In the genomic region with DNA sequence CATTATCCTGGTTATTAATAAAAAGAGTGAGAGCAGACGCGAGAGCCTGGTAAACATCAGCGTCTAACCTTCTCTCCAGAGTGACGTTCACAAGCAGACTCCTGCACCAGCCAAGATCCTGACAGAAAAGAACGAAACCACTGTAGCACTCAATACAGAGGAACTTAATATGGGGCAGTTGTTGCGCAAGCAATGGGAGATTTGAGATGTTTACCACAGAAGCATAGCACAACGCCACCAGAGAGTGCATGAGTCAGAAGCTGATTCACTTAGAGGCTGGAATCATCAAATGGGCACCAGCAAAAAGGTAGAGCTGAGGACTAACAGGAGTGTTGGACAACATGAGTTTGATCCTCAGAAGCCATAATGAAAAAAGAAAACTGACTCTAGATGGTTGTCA, we compare ENCODE assay signal across 17 mouse cellular contexts.
A peak's percentile ranks its signal among the peaks of the same experiment; 100 is the strongest.
DNase-seq lines count a peak whose midpoint lies in the region; ATAC-seq lines count a peak whose summit lies in the region.
"Had no signal": no experiment of that assay in that cellular context is flagged by ENCODE, and none has a peak within 500 bp of the region (broad histone marks: within the 10 kb centered on the region; RNA-seq: fewer than 3 reads in every experiment).

No protein-coding gene starts in this region.

- ATAC-seq in heart, embryonic 12.5 days (ENCODE audit: insufficient number of reproducible peaks, low FRiP score) = no peak
- peak; percentile 90 for ATAC-seq in granulocyte monocyte progenitor cell, adult 5-6 weeks (replicated peaks; ENCODE audit: poor library complexity, severe bottlenecking)
- ATAC-seq: forebrain, embryonic 13.5 days; hindbrain, postnatal 0 days; liver, postnatal 0 days had no signal

- 85% methylated on average over 7 of the region's 7 CpGs for WGBS in heart, embryonic 12.5 days

- H3K4me3 ChIP-seq in heart, embryonic 12.5 days = no peak overlapping the region
- H3K4me3 ChIP-seq: embryonic facial prominence, embryonic 15.5 days; forebrain, embryonic 13.5 days; limb, embryonic 15.5 days had no signal

- H3K4me2 ChIP-seq in heart, embryonic 12.5 days = no peak overlapping the region
- H3K4me2 ChIP-seq: embryonic facial prominence, embryonic 15.5 days; forebrain, embryonic 13.5 days; limb, embryonic 15.5 days had no signal

- peak; percentile 93 for DNase-seq in heart, adult 11 months
- peak; percentile 42 for DNase-seq in lung, postnatal 36 days
- DNase-seq in lung, postnatal 10 days = no peak
- no peak for DNase-seq in gastrocnemius, postnatal 25 days
- DNase-seq in cerebellum, postnatal 25 days = no peak
- DNase-seq: adrenal gland, postnatal 25 days; heart, postnatal 14 days; kidney, adult 8-10 months; kidney, postnatal 4 days; liver, postnatal 0 days; thymus, postnatal 25 days had no signal

- no peaks in the 10 kb centered on the region for H3K36me3 ChIP-seq in heart, embryonic 12.5 days
- H3K36me3 ChIP-seq: embryonic facial prominence, embryonic 15.5 days; limb, embryonic 15.5 days had no signal

- no peaks in the 10 kb centered on the region for H3K4me1 ChIP-seq in heart, embryonic 12.5 days (replicated peaks)
- H3K4me1 ChIP-seq: embryonic facial prominence, embryonic 15.5 days; limb, embryonic 15.5 days had no signal

- H3K27me3 ChIP-seq in heart, embryonic 12.5 days (replicated peaks) = no peaks in the 10 kb centered on the region
- H3K27me3 ChIP-seq: limb, embryonic 15.5 days had no signal

- peaks cover 2% of the 10 kb centered on the region for H3K9me3 ChIP-seq in heart, embryonic 12.5 days (replicated peaks)
- H3K9me3 ChIP-seq: embryonic facial prominence, embryonic 15.5 days; limb, embryonic 15.5 days had no signal

- no peak overlapping the region for H3K9ac ChIP-seq in heart, embryonic 12.5 days
- H3K9ac ChIP-seq: embryonic facial prominence, embryonic 15.5 days; forebrain, embryonic 13.5 days; limb, embryonic 15.5 days; liver, postnatal 0 days had no signal

- H3K27ac ChIP-seq in heart, embryonic 12.5 days (ENCODE audit: poor library complexity, severe bottlenecking) = no peak overlapping the region
- H3K27ac ChIP-seq: embryonic facial prominence, embryonic 15.5 days; forebrain, embryonic 13.5 days; hindbrain, postnatal 0 days; limb, embryonic 15.5 days had no signal

Comparison
In these comparisons a context has a peak if more than half of its experiments do, and no peak if none do; other contexts are left out.
1. DNase-seq: peak in heart, adult 11 months (single experiment) and lung, postnatal 36 days (single experiment); none in lung, postnatal 10 days (single experiment), gastrocnemius, postnatal 25 days (single experiment) and cerebellum, postnatal 25 days (0 of 2).